In the genomic region with DNA sequence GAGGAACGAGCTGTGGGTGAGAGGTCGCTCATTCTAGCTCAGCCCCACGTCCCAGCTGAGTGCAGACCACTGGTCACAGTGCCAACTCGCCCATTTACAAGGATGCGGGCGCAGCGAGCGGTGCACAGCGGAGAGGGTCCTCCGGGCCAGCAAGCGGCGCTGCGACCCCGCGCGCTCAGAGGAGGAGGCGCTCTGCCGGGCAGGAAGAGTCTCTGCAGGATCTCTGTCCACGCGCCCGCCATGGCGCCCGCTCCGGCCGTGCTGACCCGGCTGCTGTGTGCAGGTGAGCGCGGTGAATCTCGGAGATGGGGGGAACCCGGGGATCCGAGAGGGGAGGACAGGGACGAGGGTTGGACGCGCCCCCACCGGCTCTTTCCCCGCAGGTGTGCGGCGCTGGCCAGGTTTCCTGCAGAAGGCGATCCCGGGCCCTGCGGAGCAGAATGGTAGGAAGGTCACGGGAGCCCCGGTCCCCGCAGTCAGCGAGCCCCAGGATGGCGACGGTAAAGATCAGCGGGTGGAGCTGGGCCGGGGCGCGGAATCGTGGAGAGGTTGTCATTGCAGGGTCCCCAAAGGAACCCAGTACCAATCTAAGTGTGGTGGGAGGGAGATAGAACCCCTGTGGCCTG, we compare ENCODE assay signal across 8 mouse cellular contexts. TPM values are rescaled to one million over a fixed set of nuclear protein-coding genes. Genes with fewer than 3 reads are reported as not detected.
A peak's percentile ranks its signal among the peaks of the same experiment; 100 is the strongest.
DNase-seq lines count a peak whose midpoint lies in the region; ATAC-seq lines count a peak whose summit lies in the region.

A gene (plus strand): TSS at position 207 of the 626 bp plus-strand sequence.

- H3K36me3 ChIP-seq in hindbrain, embryonic 13.5 days: peaks cover 39% of the 10 kb centered on the region

- peak; percentile 88 for DNase-seq in Muller cell, postnatal 12 days (ENCODE audit: inconsistent ontology term)
- DNase-seq in cerebellum, postnatal 10 days: peak; percentile 94 to 95
- peak; percentile 69 to 78 for DNase-seq in frontal cortex, postnatal 14 days (ENCODE audit: low spot score in 2 of 2)
- peak; percentile 80 to 84 for DNase-seq in layer of hippocampus, postnatal 25 days (ENCODE audit: extremely low spot score in 1 of 2, low spot score in 1 of 2)
- peak; percentile 84 for DNase-seq in lung, postnatal 25 days (ENCODE audit: low spot score)
- peak; percentile 94 for DNase-seq in retina, embryonic 14.5 days (ENCODE audit: low spot score)
- peak; percentile 89 for DNase-seq in thymus, postnatal 4 days

- peaks cover 3% of the 10 kb centered on the region; the same call in 1 of the 2 replicates for H3K9me3 ChIP-seq in hindbrain, embryonic 13.5 days

- H3K4me3 ChIP-seq in hindbrain, embryonic 13.5 days: peak within 1 kb of the TSS; percentile 97

- peak within 1 kb of the TSS; percentile 55; the same call in 1 of the 2 replicates for H3K27ac ChIP-seq in hindbrain, embryonic 13.5 days

- peak; percentile 86 for ATAC-seq in hindbrain, embryonic 13.5 days (ENCODE audit: low FRiP score)

- peak within 1 kb of the TSS; percentile 96 for H3K9ac ChIP-seq in hindbrain, embryonic 13.5 days

- peaks cover 23% of the 10 kb centered on the region for H3K4me1 ChIP-seq in hindbrain, embryonic 13.5 days (replicated peaks)

- H3K27me3 ChIP-seq in hindbrain, embryonic 13.5 days: peaks cover 13% of the 10 kb centered on the region; the same call in 1 of the 2 replicates

- H3K4me2 ChIP-seq in hindbrain, embryonic 13.5 days: peak within 1 kb of the TSS; percentile 86

- WGBS in hindbrain, embryonic 13.5 days: under 1% methylated on average over 52 of the region's 52 CpGs

RNA-seq across cellular contexts. Expression of the gene that starts here (rescaled TPM):
- 51.9 and 52.6 TPM in 2 replicates for polyA plus RNA-seq in hindbrain, embryonic 13.5 days (2015; fragmentation: Nextera tagmentation; extraction: Ambion mirVana)
- total RNA-seq in layer of hippocampus, postnatal 25 days (2021): 10 to 100 TPM; 38.3 to 39.2 TPM

Comparison
In these comparisons a context has a peak if more than half of its experiments do, and no peak if none do; other contexts are left out.
1. Peak in every context shown above with its lines: DNase-seq, ATAC-seq, H3K4me3 ChIP-seq and H3K27ac ChIP-seq.